Mouse (Mus musculus): Measurements from ENCODE around the gene Map1a. TPM values are rescaled to one million over a fixed set of nuclear protein-coding genes. Genes with fewer than 3 reads are reported as not detected.

Gene Map1a
- total and polyA plus RNA-seq, 3 experiments, result 0.77 to 9.4 TPM; not detected in 1

- H3K9ac ChIP-seq (ENCODE audit: control insufficient read depth, low read depth, low read length, poor library complexity, severe bottlenecking), result no peak overlapping the region
- no peak overlapping the region for H3K4me3 ChIP-seq (ENCODE audit: control insufficient read depth in 1 of 2, insufficient read depth in 1 of 2, low read depth in 2 of 2, low read length in 2 of 2)
- no peaks in the 10 kb centered on the region for H3K4me1 ChIP-seq (ENCODE audit: control insufficient read depth in 1 of 2, insufficient read depth in 2 of 2, low read length in 2 of 2)
- no peaks in the 10 kb centered on the region for H3K9me3 ChIP-seq (replicated peaks; ENCODE audit: insufficient read depth, low read length)
- H3K27ac ChIP-seq (ENCODE audit: control insufficient read depth, low read depth, low read length), result no peak overlapping the region
- H3K27me3 ChIP-seq (ENCODE audit: control insufficient read depth in 1 of 2, insufficient read depth in 2 of 2, low read length in 2 of 2), result no peaks in the 10 kb centered on the region
- TF ChIP-seq ZC3H11A (IDR thresholded peaks at IDR 0.05; ENCODE audit: low read depth, low read length), result no peak
- no peak for TF ChIP-seq GABPA (IDR thresholded peaks at IDR 0.05; ENCODE audit: low read depth, low read length)
- no peak for TF ChIP-seq BHLHE40 (IDR thresholded peaks at IDR 0.05; ENCODE audit: borderline replicate concordance, low read depth, low read length)
- TF ChIP-seq SIN3A (IDR thresholded peaks at IDR 0.05; ENCODE audit: low read length), result no peak
- no peak for TF ChIP-seq ELF1 (IDR thresholded peaks at IDR 0.05; ENCODE audit: low read depth, low read length)
- TF ChIP-seq USF2 (IDR thresholded peaks at IDR 0.05; ENCODE audit: borderline replicate concordance in 1 of 2, insufficient read depth in 1 of 2, low read depth in 1 of 2, low read length in 2 of 2), result no peak
- TF ChIP-seq MYB (IDR thresholded peaks at IDR 0.05; ENCODE audit: low read depth, low read length), result no peak
- TF ChIP-seq CHD2 (IDR thresholded peaks at IDR 0.05; ENCODE audit: low read length), result no peak
- TF ChIP-seq KAT2A (conservative IDR thresholded peaks at IDR 0.05; ENCODE audit: low read depth, low read length), result no peak
- TF ChIP-seq ZNF384 (IDR thresholded peaks at IDR 0.05; ENCODE audit: low read depth, low read length), result no peak
- no peak for DNase-seq (ENCODE audit: low read depth, low spot score)
- H3K79me2 ChIP-seq (ENCODE audit: control insufficient read depth, insufficient read depth, low read length, poor library complexity), result no peaks in the 10 kb centered on the region
- H3K36me3 ChIP-seq (ENCODE audit: control insufficient read depth in 1 of 2, insufficient read depth in 2 of 2, low read length in 2 of 2), result no peaks in the 10 kb centered on the region
Measured at GRCm38 (mm10) chr2:121316278-121316677, 26.9 kb downstream of the Map1a start.

GRCm38 (mm10) chr2:121323041-121323440 lies 33.6 kb downstream of the Map1a start:
- Histone ChIP-seq H3K27ac (ENCODE audit: control insufficient read depth, low read depth, low read length) (no peak overlapping the region), H3K27me3 (ENCODE audit: control insufficient read depth in 1 of 2, insufficient read depth in 2 of 2, low read length in 2 of 2) (no peaks in the 10 kb centered on the region), H3K36me3 (ENCODE audit: control insufficient read depth in 1 of 2, insufficient read depth in 2 of 2, low read length in 2 of 2) (no peaks in the 10 kb centered on the region), H3K79me2 (ENCODE audit: control insufficient read depth, insufficient read depth, low read length, poor library complexity) (no peaks in the 10 kb centered on the region), H3K9ac (ENCODE audit: control insufficient read depth, low read depth, low read length, poor library complexity, severe bottlenecking) (no peak overlapping the region), H3K9me3 (replicated peaks; ENCODE audit: insufficient read depth, low read length) (no peaks in the 10 kb centered on the region), H3K4me1 (ENCODE audit: control insufficient read depth in 1 of 2, insufficient read depth in 2 of 2, low read length in 2 of 2) (no peaks in the 10 kb centered on the region), H3K4me3 (ENCODE audit: control insufficient read depth in 1 of 2, insufficient read depth in 1 of 2, low read depth in 2 of 2, low read length in 2 of 2) (no peak overlapping the region)
- no peak for DNase-seq (ENCODE audit: low read depth, low spot score)
- TF ChIP-seq NELFE (IDR thresholded peaks at IDR 0.05; ENCODE audit: low read depth, low read length) (no peak), USF1 (IDR thresholded peaks at IDR 0.05; ENCODE audit: low read depth, low read length) (no peak), ZKSCAN1 (IDR thresholded peaks at IDR 0.05; ENCODE audit: low read depth, low read length) (no peak), EP300 (IDR thresholded peaks at IDR 0.05; ENCODE audit: low read depth in 1 of 2, low read length in 2 of 2) (no peak), TBP (IDR thresholded peaks at IDR 0.05; ENCODE audit: low read depth, low read length) (no peak), CHD2 (IDR thresholded peaks at IDR 0.05; ENCODE audit: low read length) (no peak), MXI1 (IDR thresholded peaks at IDR 0.05; ENCODE audit: low read depth, low read length) (no peak), ETS1 (IDR thresholded peaks at IDR 0.05; ENCODE audit: low read depth, low read length) (no peak), ZNF384 (IDR thresholded peaks at IDR 0.05; ENCODE audit: low read depth, low read length) (no peak), MYB (IDR thresholded peaks at IDR 0.05; ENCODE audit: low read depth, low read length) (no peak), UBTF (IDR thresholded peaks at IDR 0.05; ENCODE audit: borderline replicate concordance, insufficient read depth, low read depth, low read length) (no peak), CTCF (IDR thresholded peaks at IDR 0.05 in 2 of 3, conservative IDR thresholded peaks at IDR 0.05 in 1 of 3; ENCODE audit: control insufficient read depth in 1 of 3, insufficient read depth in 1 of 3, low read depth in 2 of 3, low read length in 3 of 3, poor library complexity in 1 of 3, severe bottlenecking in 1 of 3) (no peak), POLR2AphosphoS5 (IDR thresholded peaks at IDR 0.05; ENCODE audit: borderline replicate concordance, low read depth, low read length) (no peak), POLR2AphosphoS2 (IDR thresholded peaks at IDR 0.05; ENCODE audit: low read length) (no peak)
